Comparison of ENCODE assay signal across 22 mouse cellular contexts in genomic region chr2:158695811-158696210, GRCm38 (mm10). TPM values are rescaled to one million over a fixed set of nuclear protein-coding genes. Genes with fewer than 3 reads are reported as not detected.
DNase-seq lines count a peak whose midpoint lies in the region; ATAC-seq and TF ChIP-seq lines count a peak whose summit lies in the region.
"Had no signal": no experiment of that assay in that cellular context is flagged by ENCODE, and none has a peak within 500 bp of the region (broad histone marks: within the 10 kb centered on the region; RNA-seq: fewer than 3 reads in every experiment).

No protein-coding gene starts in this region.

- peak overlapping the region; percentile 71 for H3K27ac ChIP-seq in gastrocnemius, adult 2 months
- H3K27ac ChIP-seq in kidney, embryonic 15.5 days = 0 out of 2 replicates have a peak overlapping the region, but pooled peaks have one; percentile 9
- no peak overlapping the region; the same call in 1 of the 2 replicates for H3K27ac ChIP-seq in kidney, adult 2 months (ENCODE audit: insufficient read depth, low read depth, low read length)
- H3K27ac ChIP-seq in lung, postnatal 0 days (ENCODE audit: low read length) = peak overlapping the region; percentile 51
- peak overlapping the region; percentile 47 for H3K27ac ChIP-seq in limb, embryonic 10.5 days
- no peak overlapping the region for H3K27ac ChIP-seq in forebrain, embryonic 13.5 days
- H3K27ac ChIP-seq: limb, embryonic 15.5 days; midbrain, embryonic 12.5 days; neural tube, embryonic 13.5 days had no signal

- H3K4me1 ChIP-seq in kidney, embryonic 15.5 days = peaks cover 13% of the 10 kb centered on the region
- H3K4me1 ChIP-seq in kidney, adult 2 months (ENCODE audit: control insufficient read depth, insufficient read depth, low read length) = no peaks in the 10 kb centered on the region
- no peaks in the 10 kb centered on the region for H3K4me1 ChIP-seq in lung, postnatal 0 days (ENCODE audit: insufficient read depth, low read depth, low read length)
- H3K4me1 ChIP-seq in limb, embryonic 10.5 days = peaks cover 9% of the 10 kb centered on the region
- no peaks in the 10 kb centered on the region for H3K4me1 ChIP-seq in forebrain, embryonic 13.5 days
- H3K4me1 ChIP-seq: midbrain, embryonic 12.5 days; neural tube, embryonic 13.5 days had no signal

- 0 out of 2 replicates have a peak, but pooled peaks cover 5% of the 10 kb centered on the region for H3K36me3 ChIP-seq in kidney, embryonic 15.5 days
- H3K36me3 ChIP-seq in kidney, adult 2 months (ENCODE audit: control insufficient read depth, insufficient read depth, low read length) = peaks cover 1% of the 10 kb centered on the region; the same call in 1 of the 2 replicates
- H3K36me3 ChIP-seq in lung, postnatal 0 days (ENCODE audit: insufficient read depth, low read length) = no peaks in the 10 kb centered on the region
- no peaks in the 10 kb centered on the region for H3K36me3 ChIP-seq in limb, embryonic 10.5 days
- no peaks in the 10 kb centered on the region for H3K36me3 ChIP-seq in forebrain, embryonic 13.5 days (ENCODE audit: poor library complexity, severe bottlenecking)
- H3K36me3 ChIP-seq: limb, embryonic 15.5 days; midbrain, embryonic 12.5 days; neural tube, embryonic 13.5 days had no signal

- no peak for ATAC-seq in kidney, embryonic 15.5 days (replicated peaks; ENCODE audit: low FRiP score)
- peak; percentile 19 for ATAC-seq in lung, postnatal 0 days
- ATAC-seq in forebrain, embryonic 13.5 days = no peak
- ATAC-seq: CD4-positive, CD25-positive, alpha-beta regulatory T cell, adult 4 months; forebrain, embryonic 14.5 days; liver, postnatal 0 days had no signal

- H3K9ac ChIP-seq in kidney, embryonic 15.5 days = no peak overlapping the region
- H3K9ac ChIP-seq in lung, postnatal 0 days (replicated peaks; ENCODE audit: low read depth) = no peak overlapping the region
- H3K9ac ChIP-seq in forebrain, embryonic 13.5 days = no peak overlapping the region
- H3K9ac ChIP-seq: limb, embryonic 15.5 days; liver, postnatal 0 days; midbrain, embryonic 12.5 days; neural tube, embryonic 13.5 days had no signal

- no peak for TF ChIP-seq EP300 in lung, postnatal 0 days (IDR thresholded peaks at IDR 0.05)

- no peak for DNase-seq in gastrocnemius, adult 2 months
- no peak for DNase-seq in gastrocnemius, postnatal 4 days (ENCODE audit: low spot score in 2 of 2)
- no peak for DNase-seq in kidney, adult 2 months
- DNase-seq in lung, postnatal 0 days (ENCODE audit: low spot score) = no peak
- DNase-seq in lung, postnatal 4 days = no peak
- no peak for DNase-seq in limb, embryonic 10.5 days (ENCODE audit: low spot score)
- DNase-seq: adrenal gland, postnatal 25 days; cerebellum, adult 11-12 months; cerebellum, postnatal 14 days; embryo, embryonic 11 days; gastrocnemius, postnatal 36 days; heart, postnatal 4 days; kidney, adult 18-20 months; liver, postnatal 0 days; thymus, postnatal 25 days had no signal

- H3K4me2 ChIP-seq in kidney, embryonic 15.5 days = no peak overlapping the region
- H3K4me2 ChIP-seq in lung, postnatal 0 days (replicated peaks; ENCODE audit: low read depth, low read length) = no peak overlapping the region
- H3K4me2 ChIP-seq in forebrain, embryonic 13.5 days = no peak overlapping the region
- H3K4me2 ChIP-seq: limb, embryonic 15.5 days; midbrain, embryonic 12.5 days; neural tube, embryonic 13.5 days had no signal

- intact Hi-C loops in gastrocnemius, adult 2 months (cut with DNase I) = no loop called here

- H3K4me3 ChIP-seq in gastrocnemius, adult 2 months = no peak overlapping the region
- H3K4me3 ChIP-seq in kidney, embryonic 15.5 days (replicated peaks) = no peak overlapping the region
- H3K4me3 ChIP-seq in kidney, adult 2 months (ENCODE audit: insufficient read depth, low read depth, low read length) = no peak overlapping the region
- no peak overlapping the region for H3K4me3 ChIP-seq in lung, postnatal 0 days (ENCODE audit: low read depth, low read length)
- no peak overlapping the region for H3K4me3 ChIP-seq in limb, embryonic 10.5 days
- no peak overlapping the region for H3K4me3 ChIP-seq in forebrain, embryonic 13.5 days
- H3K4me3 ChIP-seq: limb, embryonic 15.5 days; midbrain, embryonic 12.5 days; neural tube, embryonic 13.5 days had no signal

- TF ChIP-seq POLR2A in kidney, adult 2 months (IDR thresholded peaks at IDR 0.05; ENCODE audit: low read depth, low read length) = no peak

- no peak for TF ChIP-seq CTCF in gastrocnemius, adult 2 months (IDR thresholded peaks at IDR 0.05)
- TF ChIP-seq CTCF in kidney, adult 2 months (conservative IDR thresholded peaks at IDR 0.05; ENCODE audit: insufficient read depth, insufficient read length, low read depth, low read length) = no peak
- no peak for TF ChIP-seq CTCF in lung, postnatal 0 days (IDR thresholded peaks at IDR 0.05)

- 86% methylated on average over 27 of the region's 27 CpGs for WGBS in kidney, embryonic 15.5 days
- 84% methylated on average over 27 of the region's 27 CpGs for WGBS in kidney, adult 2 months
- WGBS in lung, postnatal 0 days = 66% methylated on average over 27 of the region's 27 CpGs
- WGBS in limb, embryonic 10.5 days = 85% methylated on average over 27 of the region's 27 CpGs
- 86% methylated on average over 27 of the region's 27 CpGs for WGBS in forebrain, embryonic 13.5 days

- H3K9me3 ChIP-seq in kidney, embryonic 15.5 days (replicated peaks) = no peaks in the 10 kb centered on the region
- H3K9me3 ChIP-seq in lung, postnatal 0 days (ENCODE audit: low read length) = no peaks in the 10 kb centered on the region
- H3K9me3 ChIP-seq in limb, embryonic 10.5 days (replicated peaks) = no peaks in the 10 kb centered on the region
- H3K9me3 ChIP-seq in forebrain, embryonic 13.5 days (replicated peaks) = no peaks in the 10 kb centered on the region
- H3K9me3 ChIP-seq: limb, embryonic 15.5 days; midbrain, embryonic 12.5 days; neural tube, embryonic 13.5 days had no signal

- H3K27me3 ChIP-seq in kidney, embryonic 15.5 days = no peaks in the 10 kb centered on the region
- H3K27me3 ChIP-seq in kidney, adult 2 months (replicated peaks; ENCODE audit: control insufficient read depth, insufficient read depth, low read length) = no peaks in the 10 kb centered on the region
- no peaks in the 10 kb centered on the region for H3K27me3 ChIP-seq in lung, postnatal 0 days (replicated peaks; ENCODE audit: insufficient read depth, low read length)
- H3K27me3 ChIP-seq in limb, embryonic 10.5 days (ENCODE audit: low read depth, poor library complexity, severe bottlenecking) = no peaks in the 10 kb centered on the region
- no peaks in the 10 kb centered on the region for H3K27me3 ChIP-seq in forebrain, embryonic 13.5 days
- H3K27me3 ChIP-seq: limb, embryonic 15.5 days; midbrain, embryonic 12.5 days; neural tube, embryonic 13.5 days had no signal

RNA-seq across cellular contexts. Expression of gene Ppp1r16b, which starts 30.6 kb away (rescaled TPM):
- total RNA-seq in gastrocnemius, adult 2 months (2021) = 1 to 10 TPM; 3.1 to 4.1 TPM
- total RNA-seq in gastrocnemius, postnatal 4 days (2021) = 1 to 10 TPM; 8.3 to 9.1 TPM
- polyA plus RNA-seq in kidney, embryonic 15.5 days (2015; fragmentation: Nextera tagmentation; extraction: Ambion mirVana) = 14.9 and 15.3 TPM in 2 replicates
- 20.1 and 22.2 TPM in 2 replicates for polyA plus RNA-seq in kidney, adult 2 months (2012; rRNA removed)
- polyA plus RNA-seq in lung, postnatal 0 days (2015; fragmentation: Nextera tagmentation; extraction: Ambion mirVana) = 30.6 and 48.6 TPM in 2 replicates
- 4.4 TPM in 2 replicates for polyA plus RNA-seq in limb, embryonic 10.5 days (2016; fragmentation: Nextera tagmentation; extraction: Ambion mirVana)
- polyA plus RNA-seq in forebrain, embryonic 13.5 days (2015; fragmentation: Nextera tagmentation; extraction: Ambion mirVana) = 7.8 and 8.4 TPM in 2 replicates

Comparison
In these comparisons a context has a peak if more than half of its experiments do, and no peak if none do; other contexts are left out.
1. H3K27ac ChIP-seq: peak in gastrocnemius, adult 2 months (single experiment), kidney, embryonic 15.5 days (single experiment), lung, postnatal 0 days (single experiment) and limb, embryonic 10.5 days (single experiment); none in kidney, adult 2 months (single experiment) and forebrain, embryonic 13.5 days (single experiment).